Mouse (Mus musculus) olfactory bulb, adult 2 months (tissue): ENCODE data around the gene Fcmr. TPM values are rescaled to one million over a fixed set of nuclear protein-coding genes. Genes with fewer than 3 reads are reported as not detected.

ENCODE experiments used
- H3K27ac ChIP-seq: fragments of 200-500 bp; 2 replicates; pipeline ENCODE4 v1.5.1; 2012; ENCODE audit warnings: low read depth, low read length; ENCODE audit not compliant: insufficient read depth
- H3K4me1 ChIP-seq: fragments of 200-500 bp; 2 replicates; pipeline ENCODE4 v1.6.1; 2012; ENCODE audit warnings: low read length; ENCODE audit not compliant: control insufficient read depth, insufficient read depth
- H3K4me3 ChIP-seq: fragments of 200-500 bp; 2 replicates; pipeline ENCODE4 v1.5.1; 2012; ENCODE audit warnings: mild to moderate bottlenecking, low read depth, low read length, moderate library complexity; ENCODE audit not compliant: insufficient read depth
- CTCF ChIP-seq: fragments of 200-500 bp; IDR thresholded peaks from 2 replicates; pipeline ENCODE4 v1.5.1; 2012; ENCODE audit warnings: low read depth, mild to moderate bottlenecking, low read length, moderate library complexity; ENCODE audit not compliant: insufficient read depth
- POLR2A ChIP-seq: fragments of 200-500 bp; IDR thresholded peaks from 2 replicates; pipeline ENCODE4 v1.6.1; 2012; ENCODE audit warnings: mild to moderate bottlenecking, low read depth, low read length, moderate library complexity; ENCODE audit not compliant: insufficient read depth
- WGBS: fragments of 180-500 bp; shearing (Covaris S2); methylation state at CpG from one replicate; pipeline ENCODE4 v1.1.7; 2018; 5-methylcytosine and 5-hydroxymethylcytosine counted together
- polyA plus RNA-seq: library from polyadenylated mRNA; stranded (reverse); fragments of >200 nt; gene quantifications from 2 replicates; pipeline ENCODE4 v1.2.4, GENCODE M21; 2012; ENCODE audit warnings: low replicate concordance; ENCODE audit not compliant: missing spikeins, insufficient read depth, insufficient read length

Fcmr gene
- polyA plus RNA-seq, 1 experiment, result not detected

DNA sequence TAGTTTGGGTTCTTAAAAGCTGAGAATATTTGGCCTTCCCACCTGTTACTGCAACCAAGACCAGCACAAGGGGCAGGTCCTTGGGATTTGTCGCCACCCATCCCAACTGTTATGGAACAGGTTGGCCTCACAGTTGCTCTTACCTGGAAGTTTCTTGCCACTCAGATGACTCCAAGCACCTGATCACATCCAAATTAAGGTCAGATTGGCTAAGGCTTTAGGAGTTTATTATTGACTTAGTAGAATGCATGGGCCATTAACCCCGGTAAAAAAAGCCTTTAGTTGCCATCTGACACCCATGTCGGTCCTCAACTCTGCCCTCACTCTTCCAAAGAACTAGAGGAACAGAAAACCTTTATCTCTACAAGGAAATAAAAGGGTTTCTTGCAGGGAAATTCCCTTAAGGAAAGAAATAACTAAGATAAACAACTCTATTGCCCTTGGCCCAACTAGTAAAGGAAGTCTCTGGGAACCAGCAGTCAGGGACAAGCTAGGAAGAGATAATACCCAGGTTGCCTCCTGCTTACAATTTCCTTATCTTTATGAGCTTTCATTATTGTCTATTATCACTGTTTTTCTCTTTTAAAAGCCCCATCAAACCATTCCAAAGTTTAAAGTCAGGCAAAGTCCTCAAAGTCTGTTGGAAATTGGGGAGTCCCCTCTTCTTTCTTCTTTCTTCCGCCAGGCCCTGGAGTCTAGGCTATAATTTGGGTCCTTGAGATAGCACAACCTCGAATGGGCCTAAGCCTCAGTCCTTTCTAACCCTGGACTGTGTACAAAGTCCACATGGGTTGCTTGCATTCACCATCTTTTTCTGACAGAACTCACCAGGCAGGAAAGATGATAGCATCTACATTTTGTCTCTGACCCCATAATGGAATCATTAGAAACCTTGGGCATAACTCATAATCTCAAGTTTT is 33.0 kb upstream of the Fcmr start:
- no peak overlapping the region for H3K27ac ChIP-seq
- no peak overlapping the region for H3K4me3 ChIP-seq
- no peaks in the 10 kb centered on the region for H3K4me1 ChIP-seq
- WGBS, result 82% methylated on average over 5 of the region's 5 CpGs
- TF ChIP-seq CTCF (no peak), POLR2A (no peak)

DNA sequence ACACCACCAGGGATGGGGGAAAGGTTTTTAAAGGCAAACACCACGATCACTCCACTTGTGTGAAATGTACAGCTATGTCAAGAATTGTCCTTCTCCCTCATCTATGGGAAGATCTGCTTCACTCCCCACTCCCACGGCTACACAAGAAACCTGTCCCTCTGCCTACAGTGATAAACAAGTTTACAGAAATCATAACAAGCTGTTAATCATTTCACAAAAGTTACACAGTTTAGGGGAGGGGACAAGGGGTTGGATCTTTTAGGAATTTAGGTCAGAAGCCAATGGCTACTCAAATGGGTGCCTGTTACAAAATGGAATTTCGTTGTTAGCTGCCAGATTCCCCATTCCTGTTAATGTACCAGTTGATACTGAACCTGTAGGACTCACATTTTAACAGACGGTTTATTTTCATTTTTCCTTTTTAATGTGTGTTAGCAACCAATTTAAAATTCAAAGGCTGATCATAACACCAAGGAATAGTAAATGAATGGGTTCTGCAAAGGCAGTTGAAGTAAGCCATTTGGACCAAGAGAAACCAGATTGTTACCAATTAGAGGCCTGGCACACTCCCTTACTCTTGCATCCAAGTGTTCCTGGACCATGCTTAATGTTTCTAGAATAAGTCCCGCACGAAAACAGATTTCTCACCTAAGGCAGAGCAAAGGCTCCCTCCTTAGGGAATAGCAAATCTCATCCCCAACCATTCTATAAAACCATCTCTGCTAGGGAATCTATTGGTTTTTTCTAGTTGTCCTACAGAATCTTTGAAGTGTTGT is 30.1 kb upstream of the Fcmr start:
- H3K27ac ChIP-seq, result no peak overlapping the region
- TF ChIP-seq CTCF (no peak), POLR2A (no peak)
- H3K4me1 ChIP-seq, result no peaks in the 10 kb centered on the region
- H3K4me3 ChIP-seq, result no peak overlapping the region
- WGBS, result 60% methylated on average over 6 of the region's 6 CpGs

DNA sequence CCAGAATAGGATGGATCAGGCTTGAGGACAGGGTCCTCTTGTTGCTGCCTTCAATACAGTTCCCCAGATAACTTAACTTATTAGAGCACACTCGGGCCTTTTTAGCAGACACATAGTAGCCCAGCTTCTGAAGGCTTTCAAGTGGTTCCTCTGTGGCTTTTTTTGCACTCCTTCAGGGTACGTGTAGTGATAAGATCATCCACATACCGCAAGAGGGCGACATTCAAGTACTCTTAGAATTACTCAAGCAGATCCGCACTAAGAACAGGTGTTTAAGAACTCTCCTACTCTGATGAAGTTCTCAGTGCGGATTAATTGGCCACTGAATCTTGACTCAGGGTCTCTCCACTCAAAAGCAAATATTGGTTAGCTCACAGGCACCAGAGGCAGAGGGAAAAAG is 27.2 kb upstream of the Fcmr start:
- TF ChIP-seq CTCF (no peak), POLR2A (no peak)
- WGBS, result 66% methylated on average over 6 of the region's 6 CpGs
- Histone ChIP-seq H3K4me1 (no peaks in the 10 kb centered on the region), H3K4me3 (no peak overlapping the region), H3K27ac (no peak overlapping the region)

DNA sequence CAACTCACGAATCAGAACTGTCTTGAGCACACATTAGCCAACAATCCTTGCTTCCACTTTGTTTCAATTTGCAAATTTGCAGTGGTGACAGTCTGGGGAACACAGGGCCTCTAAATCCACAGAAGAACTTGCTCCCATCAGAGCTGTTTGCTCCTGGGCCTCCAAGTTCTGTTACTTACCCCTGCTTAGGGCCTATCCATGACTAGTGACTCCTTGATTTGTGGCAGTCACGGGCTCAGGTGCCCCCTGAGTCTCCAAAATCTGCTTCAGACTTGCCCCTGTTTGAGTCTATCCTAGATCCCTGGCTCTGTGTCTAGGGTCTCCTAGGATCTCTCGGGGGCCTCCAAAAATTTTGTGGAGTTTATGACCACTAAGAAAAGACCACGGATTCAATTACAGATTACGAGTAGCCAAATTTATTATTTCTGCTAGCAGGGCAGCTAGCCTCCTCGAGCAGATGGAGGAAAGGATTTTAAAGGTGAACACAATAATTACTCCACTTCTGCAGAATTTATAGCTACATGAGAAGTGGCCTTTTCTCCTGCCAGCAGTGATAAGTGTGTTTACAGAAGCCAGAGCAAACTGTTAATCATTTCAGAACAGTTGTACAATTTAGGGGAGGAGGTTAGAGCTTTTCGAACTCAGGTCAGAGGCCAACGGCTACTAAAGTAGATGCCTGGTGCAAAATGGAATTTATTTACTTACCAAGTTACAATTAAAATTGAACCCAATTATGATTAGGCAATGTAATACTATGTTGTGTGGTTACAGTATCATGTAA is 24.7 kb upstream of the Fcmr start:
- no peak overlapping the region for H3K27ac ChIP-seq
- no peaks in the 10 kb centered on the region for H3K4me1 ChIP-seq
- 83% methylated on average over 8 of the region's 8 CpGs for WGBS
- no peak overlapping the region for H3K4me3 ChIP-seq
- TF ChIP-seq POLR2A, result no peak
- no peak for TF ChIP-seq CTCF

DNA sequence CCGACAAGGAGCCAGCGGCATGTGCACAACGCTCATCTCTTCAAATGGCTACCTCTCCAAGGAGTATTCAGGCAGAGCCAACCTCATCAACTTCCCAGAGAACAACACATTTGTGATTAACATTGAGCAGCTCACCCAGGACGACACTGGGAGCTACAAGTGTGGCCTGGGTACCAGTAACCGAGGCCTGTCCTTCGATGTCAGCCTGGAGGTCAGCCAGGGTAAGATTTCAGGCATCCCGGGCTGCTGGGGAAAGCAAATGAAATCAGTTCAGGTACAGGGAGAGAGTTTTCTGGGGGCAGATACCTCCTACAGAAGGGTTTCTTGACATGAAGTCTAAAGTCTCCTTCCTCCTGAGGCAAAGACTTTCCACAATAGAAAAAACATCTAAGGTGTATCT is 23.8 kb upstream of the Fcmr start:
- Histone ChIP-seq H3K4me3 (no peak overlapping the region), H3K4me1 (no peaks in the 10 kb centered on the region), H3K27ac (no peak overlapping the region)
- TF ChIP-seq POLR2A (no peak), CTCF (no peak)
- 95% methylated on average over 7 of the region's 7 CpGs for WGBS

DNA sequence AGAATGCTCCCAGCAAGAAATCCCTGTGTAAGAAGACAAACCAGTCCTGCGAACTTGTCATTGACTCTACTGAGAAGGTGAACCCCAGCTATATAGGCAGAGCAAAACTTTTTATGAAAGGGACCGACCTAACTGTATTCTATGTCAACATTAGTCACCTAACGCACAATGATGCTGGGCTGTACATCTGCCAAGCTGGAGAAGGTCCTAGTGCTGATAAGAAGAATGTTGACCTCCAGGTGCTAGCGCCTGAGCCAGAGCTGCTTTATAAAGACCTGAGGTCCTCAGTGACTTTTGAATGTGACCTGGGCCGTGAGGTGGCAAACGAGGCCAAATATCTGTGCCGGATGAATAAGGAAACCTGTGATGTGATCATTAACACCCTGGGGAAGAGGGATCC is 21.0 kb upstream of the Fcmr start:
- WGBS, result 93% methylated on average over 7 of the region's 7 CpGs
- H3K4me1 ChIP-seq, result no peaks in the 10 kb centered on the region

DNA sequence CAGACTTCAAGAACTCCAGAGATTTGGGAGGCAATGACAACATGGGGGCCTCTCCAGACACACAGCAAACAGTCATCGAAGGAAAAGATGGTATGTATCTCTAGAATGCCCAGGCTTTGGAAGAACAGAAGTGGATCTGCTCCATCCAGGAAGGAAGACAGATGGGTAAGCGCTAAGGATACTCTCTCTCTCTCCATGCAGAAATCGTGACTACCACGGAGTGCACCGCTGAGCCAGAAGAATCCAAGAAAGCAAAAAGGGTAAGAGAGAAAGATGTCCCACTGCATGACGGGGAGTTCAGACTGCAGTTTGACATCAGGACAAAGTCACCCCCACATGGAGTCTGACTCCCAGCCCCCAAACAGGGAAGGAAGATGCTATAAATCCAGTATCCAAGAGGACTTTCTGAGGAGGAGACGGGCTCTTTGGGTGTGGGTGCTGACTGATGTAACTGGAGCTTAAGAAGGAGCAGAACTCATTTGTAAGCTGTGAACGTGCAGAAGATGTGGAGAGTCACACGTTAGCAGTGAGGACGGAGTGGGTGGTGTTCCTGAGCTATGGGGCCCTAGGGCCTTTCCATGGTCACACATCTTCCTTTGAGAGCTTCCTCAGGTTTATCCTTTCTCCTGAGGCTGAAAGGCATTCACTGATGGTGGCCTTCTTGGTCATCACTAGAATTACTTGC is 15.8 kb upstream of the Fcmr start:
- whole genome bisulfite sequencing, result 93% methylated on average over 10 of the region's 10 CpGs
- no peaks in the 10 kb centered on the region for H3K4me1 ChIP-seq
- TF ChIP-seq CTCF (no peak), POLR2A (no peak)
- H3K27ac ChIP-seq, result no peak overlapping the region
- H3K4me3 ChIP-seq, result no peak overlapping the region

More for the DNA sequence above, 21.0 kb upstream of the Fcmr start:
- TF ChIP-seq CTCF (no peak), POLR2A (no peak)
- Histone ChIP-seq H3K4me3 (no peak overlapping the region), H3K27ac (no peak overlapping the region)

DNA sequence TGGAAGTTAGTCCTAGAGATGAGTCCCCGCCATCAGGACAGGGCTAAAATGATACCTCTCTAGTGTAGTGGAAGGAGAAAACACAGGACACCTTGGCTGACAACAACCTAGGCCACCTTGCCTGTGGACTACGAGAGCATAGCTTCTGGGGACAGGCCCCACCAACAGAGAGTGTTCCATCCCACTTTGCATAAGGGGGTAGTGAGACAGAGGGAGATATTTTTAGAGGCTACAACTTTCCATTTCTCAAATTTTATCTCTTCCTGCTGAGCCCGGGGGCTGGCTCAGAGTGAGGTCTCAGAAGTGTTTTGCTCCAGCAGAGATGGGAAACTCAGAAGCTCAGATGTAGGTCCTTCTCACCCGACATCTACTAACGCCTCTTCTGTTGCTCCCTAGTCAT is 15.1 kb upstream of the Fcmr start:
- WGBS, result 92% methylated on average over 5 of the region's 5 CpGs
- no peak for TF ChIP-seq CTCF
- TF ChIP-seq POLR2A, result no peak
- no peak overlapping the region for H3K4me3 ChIP-seq
- no peak overlapping the region for H3K27ac ChIP-seq
- H3K4me1 ChIP-seq, result no peaks in the 10 kb centered on the region
